Mouse (Mus musculus): ENCODE data around the gene Kif26b. TPM values are rescaled to one million over a fixed set of nuclear protein-coding genes. Genes with fewer than 3 reads are reported as not detected.

The Kif26b gene
- total RNA-seq, 2 experiments from 2014 or later: 2.9 to 3.0 TPM

DNA sequence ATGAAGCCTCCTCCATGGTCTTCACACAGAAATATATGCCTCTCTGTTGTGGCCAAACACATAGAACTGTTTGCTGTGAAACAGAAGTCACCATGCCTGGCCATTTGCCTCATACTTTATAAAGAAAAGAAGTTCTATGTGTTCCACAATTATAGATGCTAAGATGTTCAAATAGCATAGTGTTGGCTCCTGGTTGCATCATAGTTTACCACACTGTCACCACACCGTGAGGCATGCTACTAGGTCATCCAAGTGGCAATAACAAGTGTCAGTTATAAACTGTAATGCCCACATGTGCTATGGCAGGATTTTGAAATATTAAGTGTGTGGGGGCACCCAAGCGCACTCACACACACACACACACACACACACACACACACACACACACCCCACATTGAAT lies 236.7 kb downstream of the Kif26b start:
- no peak for DNase-seq (ENCODE audit: low spot score in 2 of 2)

DNA sequence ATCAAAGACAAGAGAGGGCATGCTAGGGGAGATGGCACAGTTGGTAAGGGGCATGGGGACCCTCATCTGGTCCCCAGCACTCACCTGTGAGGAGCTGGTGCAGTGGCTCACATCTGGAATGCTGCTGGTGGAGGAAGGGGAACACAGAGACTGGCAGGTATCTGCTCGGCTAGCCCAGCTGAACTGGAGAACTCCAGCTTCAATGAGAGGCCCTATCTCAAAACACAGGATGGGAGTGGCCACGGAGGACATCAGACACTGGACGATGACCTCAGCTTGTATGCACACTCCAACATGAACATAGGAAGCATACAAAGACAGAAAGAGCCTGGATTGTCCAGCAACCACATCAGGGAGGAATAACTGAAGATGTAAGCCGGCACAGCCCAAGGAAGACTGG lies 240.1 kb downstream of the Kif26b start:
- DNase-seq (ENCODE audit: low spot score in 2 of 2): no peak

DNA sequence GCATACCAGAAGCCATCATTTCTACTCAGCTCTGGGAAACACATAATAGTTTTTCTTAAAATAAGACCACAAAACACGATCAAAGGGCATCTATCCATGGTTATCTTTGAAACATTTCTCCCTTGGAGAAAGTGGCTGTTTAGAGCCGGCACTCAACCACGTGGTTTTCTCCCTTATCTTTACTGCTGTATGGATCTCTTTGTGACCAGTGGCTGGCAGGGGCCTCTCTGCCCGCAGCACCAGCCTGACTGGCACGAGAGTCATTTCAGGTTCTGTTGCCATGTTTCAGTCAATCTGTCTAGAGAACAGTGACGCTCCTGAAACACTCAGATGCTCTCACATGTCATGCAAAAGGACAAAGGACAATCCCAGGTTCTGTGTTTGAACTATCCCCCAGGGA lies 241.1 kb downstream of the Kif26b start:
- no peak for DNase-seq (ENCODE audit: low spot score in 2 of 2)

DNA sequence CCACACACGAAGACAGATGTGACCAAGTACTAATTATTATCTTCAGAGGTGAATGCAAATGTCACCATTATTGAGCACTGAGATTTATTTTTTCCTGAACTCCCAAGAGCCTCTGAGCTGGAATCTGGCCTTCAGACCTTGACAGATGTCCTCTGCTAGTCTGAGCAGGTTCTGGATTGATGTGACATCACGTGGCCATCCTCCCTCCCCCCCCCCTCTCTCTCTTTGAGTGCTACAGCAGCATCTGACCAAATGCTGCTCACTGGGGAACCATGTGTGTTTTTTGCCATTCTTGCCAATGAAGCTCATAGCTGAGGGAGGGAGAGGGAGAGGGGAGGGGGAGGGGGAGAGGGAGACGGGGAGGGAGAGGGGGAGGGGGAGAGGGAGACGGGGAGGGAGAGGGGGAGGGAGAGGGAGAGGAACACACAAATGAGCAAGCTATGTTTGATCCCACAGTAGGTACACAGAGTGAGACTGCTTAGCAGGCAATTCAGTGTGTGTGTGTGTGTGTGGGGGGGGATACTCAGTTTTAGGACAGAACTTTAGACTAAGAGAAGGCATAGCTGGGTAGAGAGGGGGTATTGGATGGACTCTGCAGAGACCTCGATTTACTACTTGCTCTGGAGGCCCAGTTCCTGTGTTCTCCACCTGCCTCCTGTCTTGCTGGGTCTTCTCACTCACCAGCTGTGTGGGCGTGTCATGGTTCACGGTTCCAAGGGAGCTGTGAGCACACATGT lies 241.9 kb downstream of the Kif26b start:
- DNase-seq (ENCODE audit: low spot score in 2 of 2): no peak

DNA sequence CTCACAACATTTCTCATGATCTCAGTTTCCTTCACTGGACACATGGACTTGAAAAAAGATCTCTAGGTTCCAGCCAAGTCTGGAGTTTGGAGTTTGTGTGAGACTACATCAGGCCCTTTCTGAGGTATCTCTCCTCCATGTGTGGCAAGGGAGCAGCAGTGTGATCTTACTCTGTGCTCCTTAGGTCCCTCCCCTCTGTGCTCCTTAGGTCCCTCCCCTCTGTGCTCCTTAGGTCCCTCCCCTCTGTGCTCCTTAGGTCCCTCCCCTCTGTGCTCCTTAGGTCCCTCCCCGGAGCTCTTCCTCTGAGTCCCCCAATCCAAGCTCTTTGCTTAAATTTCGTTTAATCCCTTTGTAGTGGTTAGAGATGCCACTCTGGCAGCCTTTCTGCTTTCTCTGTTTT lies 250.8 kb downstream of the Kif26b start:
- no peak for DNase-seq (ENCODE audit: low spot score in 2 of 2)

DNA sequence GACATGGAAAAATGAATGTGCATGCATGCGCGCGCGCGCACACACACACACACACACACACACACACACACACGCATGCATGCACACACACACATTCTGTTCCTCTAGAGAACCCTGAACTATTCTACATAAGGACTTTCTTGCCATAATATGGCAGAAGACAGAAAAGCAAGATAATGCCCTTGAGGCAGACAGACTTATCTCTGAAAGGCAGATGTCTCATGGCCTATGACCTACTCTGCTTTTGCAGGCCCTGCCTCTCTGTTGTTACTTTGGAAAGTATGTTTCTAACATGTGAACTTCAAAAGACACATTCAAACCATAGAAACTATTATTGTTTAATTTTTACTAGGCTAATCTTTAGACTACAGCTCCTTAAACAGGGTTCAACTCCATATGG lies 255.1 kb downstream of the Kif26b start:
- no peak for DNase-seq (ENCODE audit: low spot score in 2 of 2)

DNA sequence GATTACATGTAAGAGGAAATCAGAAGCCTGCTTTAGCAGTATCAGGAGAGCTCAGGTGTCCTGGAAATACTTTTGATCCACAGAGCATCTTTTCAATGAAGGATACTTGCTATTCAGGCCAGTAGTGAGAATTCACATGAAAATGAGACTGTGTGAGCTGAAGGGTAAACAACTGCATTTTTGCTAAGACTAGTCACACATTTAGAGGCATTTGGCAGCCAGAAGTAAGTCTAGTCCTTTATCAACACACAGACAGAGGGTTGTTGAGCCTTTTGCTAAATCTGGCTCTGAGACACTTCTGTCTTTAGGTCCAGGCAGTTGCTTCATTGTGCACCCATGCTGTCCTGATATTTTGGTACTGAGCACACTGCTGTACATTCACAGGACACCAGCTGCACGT lies 262.3 kb downstream of the Kif26b start:
- DNase-seq (ENCODE audit: low spot score in 2 of 2): no peak

DNA sequence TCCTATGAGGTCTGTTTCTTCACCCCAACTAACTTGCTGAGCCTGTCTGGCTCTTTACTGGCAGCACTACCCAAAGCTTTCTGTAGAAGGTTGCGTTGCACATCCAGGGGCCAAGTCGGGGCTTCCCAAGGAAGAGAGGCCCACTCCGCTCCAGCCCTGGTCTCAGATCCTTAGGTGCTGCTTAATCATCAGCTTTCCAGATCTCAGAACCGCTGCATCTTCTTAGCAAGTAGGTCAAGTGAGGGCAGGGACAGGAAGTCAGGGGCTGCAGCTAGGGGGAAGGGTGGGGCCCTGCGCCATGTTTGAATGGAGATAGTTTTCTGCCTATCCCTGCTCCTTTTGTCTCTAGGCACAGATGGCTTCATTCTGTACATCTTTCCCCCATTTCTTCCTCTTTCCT lies 263.8 kb downstream of the Kif26b start:
- no peak for DNase-seq (ENCODE audit: low spot score in 2 of 2)

DNA sequence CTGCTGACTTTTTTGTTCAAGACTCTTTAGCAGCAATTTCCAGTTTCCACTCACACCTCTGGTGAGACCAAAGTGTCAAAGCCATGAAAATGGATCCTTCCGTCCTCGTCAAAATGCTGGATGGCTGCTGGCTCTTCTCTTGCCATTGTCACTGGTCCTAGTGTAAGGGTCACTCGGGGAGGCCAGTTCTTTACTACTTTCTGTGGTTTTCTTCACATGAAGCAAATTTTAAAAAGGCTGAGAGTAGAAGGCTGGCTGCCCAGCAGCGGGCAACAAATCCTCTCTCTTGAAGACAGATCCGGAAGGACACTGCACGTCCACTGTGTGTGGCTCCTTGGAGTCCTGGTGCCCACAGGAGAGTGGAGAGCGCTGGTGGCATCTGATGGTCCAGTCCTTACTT lies 265.9 kb downstream of the Kif26b start:
- DNase-seq (ENCODE audit: low spot score in 2 of 2): no peak

DNA sequence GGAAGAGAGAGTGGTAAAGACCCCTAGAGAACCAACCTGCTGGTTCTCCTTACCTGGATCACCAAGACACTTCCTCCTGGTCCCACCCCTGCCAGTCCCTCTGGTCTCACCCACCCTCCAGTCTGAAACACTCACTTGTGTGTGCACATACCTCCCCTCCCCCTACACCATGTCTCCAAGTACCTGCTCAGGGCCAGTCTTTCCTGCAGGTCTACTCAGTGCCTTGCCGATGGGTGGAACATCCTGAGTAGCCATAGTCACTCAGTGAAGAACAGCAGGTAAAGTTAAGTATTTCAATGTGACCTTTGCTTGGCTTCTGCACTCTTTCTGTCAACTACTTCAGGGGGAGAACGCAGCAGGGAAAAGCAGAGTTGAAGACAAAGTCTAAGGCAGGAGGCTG lies 268.5 kb downstream of the Kif26b start:
- DNase-seq (ENCODE audit: low spot score in 2 of 2): no peak

DNA sequence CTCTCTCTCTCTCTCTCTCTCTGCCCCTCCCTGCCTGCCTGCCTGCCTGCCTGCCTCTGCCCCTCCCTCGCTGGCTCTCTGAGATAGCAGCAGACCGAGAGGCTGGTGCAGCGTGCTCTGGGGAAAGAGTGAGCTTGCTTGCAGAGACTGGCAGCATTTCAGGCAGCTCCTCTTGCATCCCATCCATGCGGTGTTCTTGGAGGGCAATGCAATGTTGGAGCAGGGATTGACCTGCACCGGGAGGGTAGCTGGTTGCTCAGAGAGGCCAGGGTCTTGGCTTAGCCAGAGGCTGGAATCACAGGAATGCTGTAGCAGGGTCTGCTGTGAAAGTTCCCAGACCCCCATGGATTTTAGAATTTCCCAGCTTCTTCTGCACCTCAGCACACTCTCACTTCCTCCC lies 269.4 kb downstream of the Kif26b start:
- no peak for DNase-seq (ENCODE audit: low spot score in 2 of 2)

DNA sequence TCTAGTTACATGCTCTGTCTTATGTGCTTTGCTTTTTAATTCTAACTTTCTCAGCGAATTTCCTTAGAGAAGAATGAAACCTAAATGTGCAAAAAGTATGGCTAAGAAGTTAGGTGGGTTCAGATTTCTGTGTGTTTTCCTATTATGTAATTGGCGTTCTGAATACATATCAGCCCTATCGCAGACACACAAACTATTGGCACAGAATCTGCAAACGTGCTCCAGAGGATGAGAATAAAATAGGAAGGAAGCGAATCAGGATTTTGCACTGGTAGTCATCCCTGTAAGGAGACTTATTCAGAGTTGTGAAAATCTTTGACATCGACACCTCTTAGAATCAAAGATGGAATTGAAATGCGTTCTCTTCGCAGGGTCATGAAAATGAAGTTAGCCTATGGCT lies 270.0 kb downstream of the Kif26b start:
- no peak for DNase-seq (ENCODE audit: low spot score in 2 of 2)

DNA sequence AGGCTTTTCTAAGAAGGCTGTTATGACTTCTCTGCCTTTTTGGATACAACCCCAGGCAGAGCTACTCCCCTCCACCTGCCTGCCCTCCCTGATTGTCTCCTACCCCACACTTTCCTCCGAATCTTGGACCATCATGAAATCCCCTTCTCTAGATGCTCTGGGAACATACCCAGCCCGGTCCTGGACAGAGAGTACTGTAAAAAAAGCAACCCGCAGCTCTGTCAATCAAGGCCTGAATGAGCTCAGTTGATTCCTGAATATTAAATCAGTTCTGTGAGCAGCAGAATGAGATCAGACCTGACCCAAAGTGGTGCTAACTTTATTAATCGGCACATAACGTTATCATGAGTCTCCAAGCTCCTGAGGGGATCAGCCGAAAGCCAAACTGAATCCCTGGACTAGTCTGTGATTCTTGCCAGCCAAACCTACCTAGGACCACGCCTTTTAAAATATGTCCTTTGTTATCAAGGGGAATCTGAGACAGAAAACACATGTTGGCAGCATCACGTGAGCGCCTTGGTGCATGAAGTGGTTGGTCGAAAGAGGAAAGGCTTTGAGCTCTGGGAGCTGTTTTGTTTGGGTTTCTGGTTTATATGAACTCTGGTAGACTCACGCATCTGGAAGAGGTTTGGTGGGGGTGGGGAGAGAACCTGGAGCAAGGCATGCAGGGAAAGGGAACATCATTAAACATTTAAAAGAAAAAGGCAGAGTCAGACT lies 271.1 kb downstream of the Kif26b start:
- DNase-seq (ENCODE audit: low spot score in 2 of 2): no peak

DNA sequence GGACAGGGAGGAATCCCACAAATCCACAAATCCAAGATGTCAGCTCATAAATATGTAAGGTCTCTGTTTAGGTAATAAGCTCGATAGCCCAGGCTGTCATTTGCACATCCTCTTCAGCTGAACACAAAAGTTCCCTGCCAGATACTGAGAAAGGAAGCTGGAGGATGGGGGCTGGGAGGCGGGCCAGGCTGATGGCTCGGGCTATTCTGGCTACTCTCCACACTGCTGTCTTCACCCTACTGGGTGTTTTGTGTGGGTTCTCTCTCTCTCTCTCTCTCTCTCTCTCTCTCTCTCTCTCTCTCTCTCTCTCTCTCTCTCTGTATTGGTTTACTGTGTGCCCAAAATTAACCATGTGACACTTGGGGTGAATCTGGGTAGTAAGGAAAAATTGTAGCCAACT lies 274.2 kb downstream of the Kif26b start:
- no peak for DNase-seq (ENCODE audit: low spot score in 2 of 2)

DNA sequence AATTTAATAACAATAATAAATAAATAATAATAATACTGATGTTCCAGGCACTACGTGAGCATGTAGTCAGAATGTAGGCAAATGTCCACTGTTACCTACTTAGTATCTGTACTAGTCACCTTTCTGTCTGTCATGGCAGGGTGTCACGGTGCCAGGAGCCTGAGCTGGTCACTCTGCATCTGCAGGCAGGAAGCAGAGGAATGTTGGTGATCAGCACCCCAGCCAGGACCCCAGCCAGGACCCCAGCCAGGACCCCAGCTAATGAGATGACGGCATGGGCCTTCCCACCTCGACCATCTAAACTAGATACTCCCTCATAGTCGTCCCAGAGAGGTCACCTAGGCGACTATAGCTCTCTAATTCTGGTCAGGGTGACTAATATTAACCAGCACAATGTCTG lies 288.6 kb downstream of the Kif26b start:
- no peak for DNase-seq (ENCODE audit: low spot score in 2 of 2)

DNA sequence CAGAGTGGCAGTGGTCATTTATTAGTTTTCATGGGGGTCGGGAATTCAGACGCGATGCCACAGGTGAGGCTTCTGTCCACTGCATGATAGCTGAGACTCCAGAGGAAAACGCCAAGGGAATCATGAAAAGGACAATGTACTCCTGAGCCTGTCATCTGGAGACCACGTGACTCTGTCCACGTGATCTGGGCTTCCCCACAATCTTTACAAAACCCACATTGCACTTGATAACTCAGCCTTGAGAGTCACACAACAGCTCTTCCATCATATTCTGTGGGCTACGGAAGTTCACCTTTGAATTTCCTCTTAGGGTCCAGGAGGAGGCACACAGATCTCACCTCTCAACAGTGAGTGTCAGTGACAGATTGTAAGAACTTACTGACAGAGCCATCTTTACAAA lies 290.1 kb downstream of the Kif26b start:
- DNase-seq (ENCODE audit: low spot score in 2 of 2): no peak

DNA sequence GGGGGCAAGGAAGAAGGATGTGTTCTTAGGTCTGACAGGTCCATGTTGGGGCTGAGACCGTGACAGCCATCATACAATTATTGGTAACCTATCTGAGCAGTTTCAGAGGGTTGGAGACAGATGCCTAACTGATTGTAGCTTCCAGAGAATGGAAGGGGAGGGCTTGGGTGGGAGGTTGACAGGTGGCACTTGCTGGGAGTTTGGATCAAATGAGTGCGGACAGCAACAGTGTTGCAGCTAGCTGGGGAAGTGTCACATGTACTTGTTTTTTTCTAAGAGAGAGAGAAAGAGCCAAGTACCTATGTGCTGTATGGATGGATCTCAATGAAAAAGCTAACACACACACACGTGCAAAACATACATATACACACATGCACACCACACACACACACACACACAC lies 291.2 kb downstream of the Kif26b start:
- DNase-seq (ENCODE audit: low spot score in 2 of 2): no peak

DNA sequence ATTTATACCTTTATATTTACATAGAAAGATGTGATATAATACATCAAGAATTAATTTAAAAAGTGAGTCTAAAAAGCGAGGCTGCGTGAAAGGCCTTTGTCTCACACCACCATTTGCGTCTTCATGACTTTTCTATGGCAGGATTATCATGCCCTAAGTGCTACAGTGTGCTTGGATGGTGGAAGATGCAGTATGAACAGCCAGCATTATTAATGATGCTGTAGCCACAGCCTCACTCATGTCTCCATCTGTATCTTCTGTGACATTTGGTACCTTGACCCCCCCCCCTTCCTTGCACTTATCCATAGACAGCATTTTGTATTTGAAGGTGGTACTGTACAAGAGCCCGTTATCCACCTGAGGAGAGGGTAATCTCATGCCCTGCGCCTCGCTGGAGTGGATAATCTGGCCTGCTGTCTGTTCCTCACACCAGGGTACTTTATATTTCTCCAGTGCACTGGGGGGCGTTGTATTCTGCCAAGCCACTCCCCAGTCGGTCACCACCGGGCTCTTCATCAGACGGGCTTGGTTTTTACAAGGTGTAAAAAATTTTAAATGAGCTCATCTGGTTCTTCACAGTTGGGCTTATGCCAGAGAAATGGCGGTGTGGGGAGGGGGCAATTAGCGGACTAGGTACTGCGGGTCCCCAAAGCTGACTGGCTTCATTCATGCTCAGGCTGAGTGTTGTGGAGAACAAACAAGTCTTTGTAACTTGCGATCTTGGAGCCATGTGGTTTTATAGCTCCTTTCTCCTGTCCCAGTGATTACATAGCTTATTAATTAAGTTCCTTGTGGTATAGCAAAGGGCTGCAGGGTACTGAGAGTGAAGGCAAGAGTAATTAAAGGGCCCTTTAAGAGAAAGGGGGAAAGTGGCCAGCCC lies 291.9 kb downstream of the Kif26b start:
- DNase-seq (ENCODE audit: low spot score in 2 of 2): no peak

DNA sequence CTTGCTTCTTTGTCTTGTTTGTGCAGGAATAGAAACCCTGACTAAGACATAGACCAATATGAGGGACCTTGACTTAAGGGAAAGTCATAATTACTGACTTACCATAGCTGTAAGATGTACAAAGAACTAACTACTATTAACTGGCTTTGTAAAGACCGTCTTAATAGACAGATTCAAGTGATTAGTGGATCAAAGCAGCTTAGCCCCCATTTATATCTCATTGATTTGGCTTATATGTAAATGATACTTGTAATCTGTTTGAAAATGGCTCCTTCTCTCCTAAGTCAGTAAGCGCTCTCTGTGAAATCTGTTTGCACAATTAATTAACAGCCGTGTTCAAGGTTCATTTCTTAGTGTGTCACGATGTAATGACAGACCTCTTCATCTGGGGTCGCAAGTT lies 295.9 kb downstream of the Kif26b start:
- DNase-seq (ENCODE audit: low spot score in 2 of 2): no peak

DNA sequence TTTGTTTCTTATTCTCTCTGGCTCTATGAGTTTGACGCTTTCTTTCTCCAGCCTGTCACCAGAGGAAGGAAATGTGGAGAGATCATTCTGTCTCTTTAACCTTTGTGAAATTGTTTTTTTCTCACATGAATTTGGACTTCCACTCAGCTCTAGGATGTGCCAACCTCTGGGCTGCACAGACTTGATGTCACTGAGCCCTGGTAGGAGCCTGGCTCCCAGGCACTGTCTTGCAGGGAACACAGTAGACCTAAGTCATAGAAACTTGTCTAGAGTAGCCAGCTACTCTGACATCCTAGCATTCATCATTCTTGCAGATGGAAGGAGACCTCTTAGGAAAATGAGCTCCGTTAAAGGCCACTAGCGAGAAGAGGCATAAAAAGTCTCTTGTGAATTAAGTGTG lies 298.3 kb downstream of the Kif26b start:
- no peak for DNase-seq (ENCODE audit: low spot score in 2 of 2)

DNA sequence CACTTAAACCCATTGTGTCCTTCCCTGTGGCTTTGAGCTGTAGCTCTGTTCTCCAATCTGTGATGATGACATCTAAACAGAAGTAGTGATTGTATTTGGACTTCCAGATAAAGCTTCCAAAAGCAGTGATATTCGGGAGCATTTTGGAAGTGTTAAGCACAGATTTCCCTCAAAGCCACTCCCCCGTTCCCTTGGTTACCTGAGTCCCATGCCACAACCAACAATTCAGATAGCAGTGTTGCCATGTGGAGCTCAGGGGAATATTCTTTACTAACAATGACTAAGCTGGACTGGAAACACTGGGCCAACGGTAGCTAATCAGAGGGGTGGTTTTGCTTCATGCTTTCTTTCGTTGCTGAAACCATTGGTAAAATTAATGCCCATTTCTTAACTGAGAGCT lies 300.5 kb downstream of the Kif26b start:
- no peak for DNase-seq (ENCODE audit: low spot score in 2 of 2)

DNA sequence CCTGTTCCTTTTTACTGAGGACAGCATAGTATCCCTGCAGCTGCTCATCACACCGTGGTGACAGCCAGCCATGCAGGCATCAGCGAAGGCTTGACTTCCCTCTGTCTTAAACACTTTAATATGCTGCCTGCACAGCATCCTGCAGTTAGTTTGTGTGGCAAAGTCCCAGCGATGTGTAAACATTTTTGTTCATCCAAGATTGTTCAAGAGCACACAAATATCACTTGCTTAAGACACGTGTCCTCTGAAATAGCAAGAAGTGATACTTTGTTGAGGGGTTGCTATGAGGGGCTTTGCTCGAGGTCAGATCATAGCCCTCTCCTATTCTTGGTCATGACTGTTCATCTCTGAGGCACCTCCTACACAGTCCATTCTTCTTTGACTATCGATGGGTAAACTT lies 303.6 kb downstream of the Kif26b start:
- no peak for DNase-seq (ENCODE audit: low spot score in 2 of 2)

Measured in gastrocnemius, postnatal 4 days (tissue).